Mouse (Mus musculus) midbrain, embryonic 13.5 days (tissue): ENCODE measurements around the gene Krtap17-1. TPM values are rescaled to one million over a fixed set of nuclear protein-coding genes. Genes with fewer than 3 reads are reported as not detected.

ENCODE experiments used
- ATAC-seq: fragments of 200-750 bp; cut with Nextera tagmentation; 2 replicates; pipeline ENCODE4 v1.8.0; 2017; ENCODE audit warnings: mild to moderate bottlenecking, moderate TSS enrichment, moderate library complexity
- H3K27ac ChIP-seq: fragments of 300-500 bp; sonication (generic); 2 replicates; pipeline ENCODE4 v1.5.1; 2015; ENCODE audit warnings: inconsistent platforms, mild to moderate bottlenecking, moderate library complexity
- H3K27me3 ChIP-seq: fragments of 300-500 bp; sonication (generic); 2 replicates; pipeline ENCODE4 v1.6.1; 2015; ENCODE audit warnings: mild to moderate bottlenecking, inconsistent platforms
- H3K36me3 ChIP-seq: fragments of 300-500 bp; sonication (generic); 2 replicates; pipeline ENCODE4 v1.6.1; 2015; ENCODE audit warnings: mild to moderate bottlenecking, inconsistent platforms
- H3K4me1 ChIP-seq: fragments of 300-500 bp; sonication (generic); replicated peaks from 2 replicates; pipeline ENCODE4 v1.6.1; 2015; ENCODE audit warnings: inconsistent platforms
- H3K4me2 ChIP-seq: fragments of 300-500 bp; sonication (generic); replicated peaks from 2 replicates; pipeline ENCODE4 v1.6.1; 2015; ENCODE audit warnings: moderate library complexity, mild to moderate bottlenecking, inconsistent platforms
- H3K4me3 ChIP-seq: fragments of 300-500 bp; sonication (generic); replicated peaks from 2 replicates; pipeline ENCODE4 v1.5.1; 2015; ENCODE audit warnings: mild to moderate bottlenecking, inconsistent platforms
- H3K9ac ChIP-seq: fragments of 300-500 bp; sonication (generic); replicated peaks from 2 replicates; pipeline ENCODE4 v1.6.1; 2015; ENCODE audit warnings: mild to moderate bottlenecking, inconsistent platforms
- H3K9me3 ChIP-seq: fragments of 300-500 bp; sonication (generic); 2 replicates; pipeline ENCODE4 v1.6.1; 2016; ENCODE audit warnings: mild to moderate bottlenecking, inconsistent platforms
- WGBS: fragments of 180-500 bp; shearing (Covaris S2); methylation state at CpG from one replicate; pipeline ENCODE4 v1.1.7; 2015; 5-methylcytosine and 5-hydroxymethylcytosine counted together
- polyA plus RNA-seq: library from polyadenylated mRNA; unstranded; fragments of >200 nt; fragmentation: Nextera tagmentation; extraction: Ambion mirVana; gene quantifications from 2 replicates; pipeline ENCODE4 v1.2.1, GENCODE M21; 2015

Gene Krtap17-1
- polyA plus RNA-seq, 1 experiment from 2014 or later, result 0.28 TPM

- Histone ChIP-seq H3K9me3 (no peaks in the 10 kb centered on the region), H3K27ac (no peak within 1 kb of the TSS), H3K27me3 (no peaks in the 10 kb centered on the region), H3K9ac (no peak within 1 kb of the TSS), H3K36me3 (no peaks in the 10 kb centered on the region), H3K4me1 (no peaks in the 10 kb centered on the region), H3K4me2 (no peak within 1 kb of the TSS), H3K4me3 (no peak within 1 kb of the TSS)
- no peak for ATAC-seq
- WGBS, result 88% methylated on average over 2 of the region's 2 CpGs
These were observed 45.6 kb downstream of the Krtap17-1 start, which contains the start of gene Krtap9-5 for GRCm38 (mm10) chr11:99948175-99948574. Krtap9-5 (plus strand) TSS chr11:99948475.

Other genes starting within 250 kb of the Krtap17-1 start
- not detected in 2 replicates for gene Gm11595, start 221.1 kb downstream of the Krtap17-1 start, polyA plus RNA-seq
- not detected in 2 replicates for gene Krtap4-8, start 213.3 kb downstream of the Krtap17-1 start, polyA plus RNA-seq
- gene Krtap4-9, start 208.8 kb downstream of the Krtap17-1 start, polyA plus RNA-seq, result not detected in 2 replicates
- gene Gm11596, start 200.5 kb downstream of the Krtap17-1 start, polyA plus RNA-seq, result not detected in 2 replicates
- not detected in 2 replicates for gene Gm11569, start 195.1 kb downstream of the Krtap17-1 start, polyA plus RNA-seq
- not detected in 2 replicates for gene Gm11554, start 189.5 kb downstream of the Krtap17-1 start, polyA plus RNA-seq
- gene Krtap4-13, start 184.1 kb downstream of the Krtap17-1 start, polyA plus RNA-seq, result not detected in 2 replicates
- not detected in 2 replicates for gene Gm11564, start 178.3 kb downstream of the Krtap17-1 start, polyA plus RNA-seq
- gene 2300003K06Rik, start 155.9 kb downstream of the Krtap17-1 start, polyA plus RNA-seq, result not detected in 2 replicates
- gene Krtap4-16, start 142.4 kb downstream of the Krtap17-1 start, polyA plus RNA-seq, result not detected in 2 replicates
- not detected in 2 replicates for gene Gm11568, start 136.1 kb downstream of the Krtap17-1 start, polyA plus RNA-seq
- not detected in 2 replicates for gene Gm11559, start 129.5 kb downstream of the Krtap17-1 start, polyA plus RNA-seq
- not detected in 2 replicates for gene Krtap9-1, start 120.6 kb downstream of the Krtap17-1 start, polyA plus RNA-seq
- gene Gm11567, start 114.8 kb downstream of the Krtap17-1 start, polyA plus RNA-seq, result not detected in 2 replicates
- gene Krtap31-1, start 86.1 kb downstream of the Krtap17-1 start, polyA plus RNA-seq, result not detected in 2 replicates
- not detected in 2 replicates for gene Gm11565, start 79.2 kb downstream of the Krtap17-1 start, polyA plus RNA-seq
- not detected in 2 replicates for gene Krtap31-2, start 57.7 kb downstream of the Krtap17-1 start, polyA plus RNA-seq
- gene Krtap9-5, start 45.5 kb downstream of the Krtap17-1 start, polyA plus RNA-seq, result not detected in 2 replicates
- not detected in 2 replicates for gene Krtap29-1, start 14.9 kb downstream of the Krtap17-1 start, polyA plus RNA-seq
- not detected in 2 replicates for gene Krtap16-1, start 7.4 kb downstream of the Krtap17-1 start, polyA plus RNA-seq
- not detected in 2 replicates for gene Krt33a, start 22.2 kb upstream of the Krtap17-1 start, polyA plus RNA-seq
- gene Krt33b, start 35.9 kb upstream of the Krtap17-1 start, polyA plus RNA-seq, result not detected in 2 replicates
- not detected in 2 replicates for gene Krt34, start 47.6 kb upstream of the Krtap17-1 start, polyA plus RNA-seq
- gene Krt31, start 56.6 kb upstream of the Krtap17-1 start, polyA plus RNA-seq, result not detected in 2 replicates
- not detected in 2 replicates for gene Krt32, start 94.2 kb upstream of the Krtap17-1 start, polyA plus RNA-seq
- not detected in 2 replicates for gene Krt35, start 102.2 kb upstream of the Krtap17-1 start, polyA plus RNA-seq
- not detected in 2 replicates for gene Krt36, start 111.6 kb upstream of the Krtap17-1 start, polyA plus RNA-seq
- gene Krt13, start 127.6 kb upstream of the Krtap17-1 start, polyA plus RNA-seq, result 0.22 TPM in 1 of 2 replicates, not detected in the other
- gene Krt15, start 141.9 kb upstream of the Krtap17-1 start, polyA plus RNA-seq, result 0.41 and 0.98 TPM in 2 replicates
- 0.86 and 1.4 TPM in 2 replicates for gene Krt19, start 154.7 kb upstream of the Krtap17-1 start, polyA plus RNA-seq
- not detected in 2 replicates for gene Krt9, start 199.3 kb upstream of the Krtap17-1 start, polyA plus RNA-seq
- gene Krt14, start 213.6 kb upstream of the Krtap17-1 start, polyA plus RNA-seq, result 0.15 and 0.22 TPM in 2 replicates